Mouse (Mus musculus) heart, embryonic 10.5 days (tissue): ENCODE data around the gene Fam227b. TPM values are rescaled to one million over a fixed set of nuclear protein-coding genes. Genes with fewer than 3 reads are reported as not detected.

Experiments used
- DNase-seq: peaks from one replicate; pipeline ENCODE4 v3.0.0-alpha.2; 2017; ENCODE audit warnings: low spot score
- H3K27ac ChIP-seq: fragments of 300-500 bp; sonication (generic); 2 replicates; pipeline ENCODE4 v1.5.1; 2016; ENCODE audit warnings: mild to moderate bottlenecking
- H3K27me3 ChIP-seq: fragments of 300-500 bp; sonication (generic); 2 replicates; pipeline ENCODE4 v1.6.1; 2016; ENCODE audit warnings: mild to moderate bottlenecking; ENCODE audit not compliant: poor library complexity, insufficient read depth, severe bottlenecking
- H3K36me3 ChIP-seq: fragments of 300-500 bp; sonication (generic); 2 replicates; pipeline ENCODE4 v1.6.1; 2016; ENCODE audit warnings: mild to moderate bottlenecking, moderate library complexity
- H3K4me1 ChIP-seq: fragments of 300-500 bp; sonication (generic); 2 replicates; pipeline ENCODE4 v1.6.1; 2016; ENCODE audit warnings: mild to moderate bottlenecking
- H3K4me3 ChIP-seq: fragments of 300-500 bp; sonication (generic); 2 replicates; pipeline ENCODE4 v1.5.1; 2016; ENCODE audit warnings: mild to moderate bottlenecking, moderate library complexity
- H3K9me3 ChIP-seq: fragments of 300-500 bp; sonication (generic); 2 replicates; pipeline ENCODE4 v1.6.1; 2016; ENCODE audit warnings: mild to moderate bottlenecking, moderate library complexity
- WGBS: fragments of 180-500 bp; shearing (Covaris S2); methylation state at CpG from one replicate; pipeline ENCODE4 v1.1.7; 2016; 5-methylcytosine and 5-hydroxymethylcytosine counted together
- polyA plus RNA-seq: library from polyadenylated mRNA; unstranded; fragments of >200 nt; fragmentation: Nextera tagmentation; extraction: Ambion mirVana; gene quantifications from 2 replicates; pipeline ENCODE4 v1.2.1, GENCODE M21; 2016

The Fam227b gene
- polyA plus RNA-seq, 1 experiment from 2014 or later, result not detected

- Histone ChIP-seq H3K4me1 (peaks cover 3% of the 10 kb centered on the region; the same call in 1 of the 2 replicates), H3K9me3 (no peaks in the 10 kb centered on the region), H3K36me3 (no peaks in the 10 kb centered on the region), H3K27me3 (no peaks in the 10 kb centered on the region), H3K27ac (no peak overlapping the region), H3K4me3 (no peak overlapping the region)
- DNase-seq, result no peak
- 45% methylated on average over 8 of the region's 8 CpGs for WGBS
These were observed 65.6 kb downstream of the Fam227b start for GRCm38 (mm10) chr2:126086187-126086586.

- Histone ChIP-seq H3K9me3 (no peaks in the 10 kb centered on the region), H3K36me3 (no peaks in the 10 kb centered on the region), H3K4me3 (no peak overlapping the region), H3K4me1 (peaks cover 3% of the 10 kb centered on the region; the same call in 1 of the 2 replicates), H3K27ac (no peak overlapping the region), H3K27me3 (no peaks in the 10 kb centered on the region)
- WGBS, result 72% methylated on average over 3 of the region's 3 CpGs
- no peak for DNase-seq
These were observed 67.5 kb downstream of the Fam227b start for GRCm38 (mm10) chr2:126084326-126084725.

- Histone ChIP-seq H3K9me3 (no peaks in the 10 kb centered on the region), H3K4me1 (peaks cover 3% of the 10 kb centered on the region; the same call in 1 of the 2 replicates), H3K4me3 (no peak overlapping the region), H3K27me3 (no peaks in the 10 kb centered on the region), H3K36me3 (no peaks in the 10 kb centered on the region), H3K27ac (no peak overlapping the region)
- WGBS, result 67% methylated on average over 2 of the region's 2 CpGs
- DNase-seq, result no peak
These were observed 72.7 kb downstream of the Fam227b start for GRCm38 (mm10) chr2:126079086-126079485.

GRCm38 (mm10) chr2:126076506-126076905 is 75.3 kb downstream of the Fam227b start:
- H3K36me3 ChIP-seq, result no peaks in the 10 kb centered on the region
- no peaks in the 10 kb centered on the region for H3K9me3 ChIP-seq
- H3K4me3 ChIP-seq, result no peak overlapping the region
- DNase-seq, result no peak
- no peak overlapping the region for H3K27ac ChIP-seq
- H3K27me3 ChIP-seq, result no peaks in the 10 kb centered on the region
- 87% methylated on average over 6 of the region's 6 CpGs for WGBS
- no peaks in the 10 kb centered on the region for H3K4me1 ChIP-seq

DNA sequence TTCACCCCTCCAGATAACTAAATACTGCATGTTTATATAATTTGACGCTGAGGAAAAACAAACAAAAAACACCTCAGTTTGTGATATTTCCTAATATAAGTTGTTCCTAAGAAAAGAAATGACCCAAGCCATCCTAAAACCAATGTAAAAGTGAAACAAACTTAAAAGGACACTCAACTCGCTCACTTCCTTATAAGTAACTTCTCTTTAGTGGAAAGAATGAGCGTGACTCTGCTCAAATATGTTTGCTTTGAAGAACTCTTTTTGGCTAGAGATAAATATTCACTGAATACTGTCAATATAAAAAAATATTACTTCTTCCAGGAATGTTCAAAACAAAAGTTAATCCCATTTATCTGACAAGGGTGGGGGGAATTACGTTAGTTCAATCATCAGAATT is 78.1 kb downstream of the Fam227b start:
- H3K27ac ChIP-seq, result no peak overlapping the region
- H3K4me1 ChIP-seq, result no peaks in the 10 kb centered on the region
- no peak overlapping the region for H3K4me3 ChIP-seq
- no peak for DNase-seq
- H3K36me3 ChIP-seq, result no peaks in the 10 kb centered on the region
- 87% methylated on average over 4 of the region's 4 CpGs for WGBS
- no peaks in the 10 kb centered on the region for H3K27me3 ChIP-seq
- no peaks in the 10 kb centered on the region for H3K9me3 ChIP-seq

GRCm38 (mm10) chr2:126069740-126070139 is 82.1 kb downstream of the Fam227b start:
- H3K27ac ChIP-seq, result no peak overlapping the region
- DNase-seq, result no peak
- no peaks in the 10 kb centered on the region for H3K27me3 ChIP-seq
- no peaks in the 10 kb centered on the region for H3K9me3 ChIP-seq
- WGBS, result 85% methylated on average over 1 of the region's 1 CpGs
- H3K4me1 ChIP-seq, result peaks cover 6% of the 10 kb centered on the region
- H3K4me3 ChIP-seq, result no peak overlapping the region
- no peaks in the 10 kb centered on the region for H3K36me3 ChIP-seq

GRCm38 (mm10) chr2:126065303-126065856 is 86.4 kb downstream of the Fam227b start:
- DNase-seq, result no peak
- Histone ChIP-seq H3K4me1 (peaks cover 14% of the 10 kb centered on the region), H3K27me3 (no peaks in the 10 kb centered on the region), H3K27ac (peak overlapping the region; percentile 77; the same call in 1 of the 2 replicates), H3K36me3 (no peaks in the 10 kb centered on the region), H3K9me3 (no peaks in the 10 kb centered on the region), H3K4me3 (no peak overlapping the region)
- WGBS, result 85% methylated on average over 3 of the region's 3 CpGs

GRCm38 (mm10) chr2:126064814-126065213 is 87.0 kb downstream of the Fam227b start:
- Histone ChIP-seq H3K27me3 (no peaks in the 10 kb centered on the region), H3K27ac (peak overlapping the region; percentile 77), H3K4me3 (no peak overlapping the region), H3K36me3 (no peaks in the 10 kb centered on the region), H3K4me1 (peaks cover 14% of the 10 kb centered on the region), H3K9me3 (no peaks in the 10 kb centered on the region)
- DNase-seq, result no peak
- WGBS, result 36% methylated on average over 2 of the region's 2 CpGs

DNA sequence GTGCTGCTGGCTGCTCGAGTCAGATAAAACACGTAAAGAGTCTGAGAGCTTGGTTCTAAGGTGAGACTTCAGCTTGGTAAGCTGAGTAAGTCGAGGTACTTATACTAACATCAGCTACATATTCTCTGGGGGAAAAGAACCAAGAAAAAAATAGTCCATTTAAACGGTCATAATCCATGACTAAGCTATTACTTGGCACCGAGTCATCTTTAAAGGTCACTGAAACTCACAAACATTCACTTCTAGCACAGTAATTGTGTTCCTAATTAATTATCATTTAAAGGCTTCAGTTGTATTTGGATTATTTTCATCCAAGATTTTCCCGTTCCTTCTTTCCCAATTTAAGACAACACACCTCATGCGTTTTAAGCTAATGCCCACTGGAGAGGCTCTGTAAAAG is 88.9 kb downstream of the Fam227b start:
- H3K36me3 ChIP-seq, result no peaks in the 10 kb centered on the region
- no peak overlapping the region for H3K4me3 ChIP-seq
- DNase-seq, result no peak
- H3K27me3 ChIP-seq, result no peaks in the 10 kb centered on the region
- H3K9me3 ChIP-seq, result no peaks in the 10 kb centered on the region
- WGBS, result 79% methylated on average over 7 of the region's 7 CpGs
- peaks cover 14% of the 10 kb centered on the region for H3K4me1 ChIP-seq
- no peak overlapping the region for H3K27ac ChIP-seq

DNA sequence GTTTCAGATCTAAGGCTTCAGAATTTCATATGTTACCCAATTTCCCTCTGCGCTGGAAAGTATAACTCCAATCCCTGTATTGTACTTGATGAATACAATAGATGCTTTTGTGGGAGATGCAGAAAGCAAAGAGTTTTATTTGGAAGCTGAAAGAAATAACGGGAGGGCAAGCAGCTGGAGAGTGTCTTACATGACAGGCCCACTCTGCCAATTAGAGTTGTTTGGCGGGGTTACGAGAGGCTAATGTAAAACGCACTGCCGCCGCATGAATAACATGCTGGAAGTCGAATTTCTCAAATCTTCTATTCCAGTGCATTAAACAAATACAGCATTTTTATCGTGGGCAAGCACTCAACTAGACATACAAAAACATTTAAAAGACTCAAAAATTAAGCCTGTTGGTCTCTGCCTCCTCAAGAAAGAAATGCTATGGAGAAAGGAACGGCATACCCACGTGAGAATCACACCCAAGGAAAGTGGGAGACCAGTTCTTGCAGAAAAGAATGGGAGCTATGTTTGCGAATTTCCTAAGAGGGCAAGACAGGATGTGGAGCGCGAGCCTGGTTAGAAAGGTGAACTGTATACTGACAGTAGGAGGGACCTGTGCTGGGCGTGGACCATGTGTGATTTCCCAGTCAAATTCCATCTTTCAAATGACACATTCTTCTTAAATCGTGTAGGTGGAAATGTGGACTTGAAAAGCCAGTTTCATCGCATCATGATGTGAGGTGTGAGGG is 90.6 kb downstream of the Fam227b start:
- Histone ChIP-seq H3K27ac (no peak overlapping the region), H3K27me3 (no peaks in the 10 kb centered on the region)
- no peak for DNase-seq

GRCm38 (mm10) chr2:126060595-126060994 is 91.2 kb downstream of the Fam227b start:
- Histone ChIP-seq H3K27me3 (no peaks in the 10 kb centered on the region), H3K4me3 (no peak overlapping the region), H3K36me3 (no peaks in the 10 kb centered on the region), H3K27ac (no peak overlapping the region), H3K4me1 (peaks cover 14% of the 10 kb centered on the region), H3K9me3 (no peaks in the 10 kb centered on the region)
- no peak for DNase-seq
- WGBS, result 61% methylated on average over 4 of the region's 4 CpGs

More for the DNA sequence above, 90.6 kb downstream of the Fam227b start:
- WGBS, result 78% methylated on average over 17 of the region's 17 CpGs
- Histone ChIP-seq H3K9me3 (no peaks in the 10 kb centered on the region), H3K4me3 (no peak overlapping the region), H3K4me1 (peaks cover 14% of the 10 kb centered on the region), H3K36me3 (no peaks in the 10 kb centered on the region)

DNA sequence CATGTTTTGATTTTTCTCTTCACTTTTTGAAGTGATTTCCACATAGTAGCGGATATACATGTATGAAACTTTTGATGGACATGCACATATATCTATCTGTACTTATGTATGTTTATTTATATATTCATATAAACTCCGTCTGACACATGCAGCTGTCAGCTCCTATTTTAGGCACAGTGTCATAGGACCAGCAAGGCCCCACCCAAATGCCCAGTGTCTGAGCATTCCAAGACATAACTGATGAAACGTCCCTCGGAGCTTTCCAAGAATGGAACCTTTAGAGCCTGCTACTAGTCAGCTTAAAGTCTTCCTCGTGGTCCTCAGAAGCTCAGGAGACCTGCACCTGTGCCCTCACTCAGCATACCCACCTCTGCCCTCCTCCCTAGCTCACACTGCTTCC is 98.1 kb downstream of the Fam227b start:
- Histone ChIP-seq H3K36me3 (no peaks in the 10 kb centered on the region), H3K9me3 (no peaks in the 10 kb centered on the region), H3K27ac (no peak overlapping the region), H3K4me1 (peaks cover 15% of the 10 kb centered on the region), H3K4me3 (no peak overlapping the region), H3K27me3 (no peaks in the 10 kb centered on the region)
- DNase-seq, result no peak
- WGBS, result 57% methylated on average over 5 of the region's 5 CpGs

DNA sequence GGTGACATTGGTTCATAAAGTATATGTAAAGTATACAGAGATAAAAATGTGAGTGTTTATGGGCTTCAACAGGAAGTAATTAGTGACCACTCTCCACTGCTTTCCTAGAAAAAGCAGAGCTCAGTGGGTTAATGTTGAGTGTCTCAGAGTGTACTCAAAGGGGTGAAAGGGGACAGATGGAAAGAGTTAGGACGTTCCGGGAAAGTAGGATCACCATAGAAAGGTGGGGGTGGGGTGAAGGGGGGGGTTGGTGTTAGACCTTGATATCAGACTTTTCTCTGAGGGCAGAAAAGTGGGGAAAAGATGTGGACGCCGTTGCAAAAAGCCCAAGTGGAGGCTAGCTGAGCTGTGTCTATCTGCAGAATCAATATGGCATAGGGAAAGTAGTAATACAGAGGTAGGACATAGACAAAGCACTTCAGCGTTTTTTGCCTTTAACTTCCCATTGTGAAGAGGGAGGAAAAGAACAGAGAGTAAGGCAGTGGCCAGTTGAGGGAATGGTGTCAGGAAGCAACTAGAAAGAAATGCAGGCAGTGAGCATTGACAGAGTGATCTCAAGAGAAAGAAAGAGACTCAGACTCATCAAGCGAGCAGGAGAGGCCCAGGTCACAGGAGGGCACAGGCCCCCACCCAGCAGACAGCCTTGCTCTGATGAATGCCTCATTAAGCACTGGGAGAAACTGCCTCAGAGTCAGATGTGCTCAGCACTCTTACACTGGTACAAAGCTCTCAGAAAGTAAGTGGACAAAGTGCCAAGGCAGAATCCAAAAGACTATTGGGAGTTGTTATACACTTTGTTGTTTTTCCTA is 98.9 kb downstream of the Fam227b start:
- 59% methylated on average over 6 of the region's 6 CpGs for WGBS
- Histone ChIP-seq H3K27ac (peak overlapping the region; percentile 64), H3K36me3 (no peaks in the 10 kb centered on the region), H3K27me3 (no peaks in the 10 kb centered on the region), H3K4me1 (peaks cover 15% of the 10 kb centered on the region), H3K4me3 (no peak overlapping the region), H3K9me3 (no peaks in the 10 kb centered on the region)
- DNase-seq, result no peak
